Mouse (Mus musculus) adrenal gland (tissue): ENCODE data around the gene Foxp1.

Source experiments
- intact Hi-C: fragments of 180-260 bp; cut with DNase I; formaldehyde crosslinking; loops from one replicate; pipeline ENCODE4 v1.15.1; 2025

The Foxp1 gene

DNA sequence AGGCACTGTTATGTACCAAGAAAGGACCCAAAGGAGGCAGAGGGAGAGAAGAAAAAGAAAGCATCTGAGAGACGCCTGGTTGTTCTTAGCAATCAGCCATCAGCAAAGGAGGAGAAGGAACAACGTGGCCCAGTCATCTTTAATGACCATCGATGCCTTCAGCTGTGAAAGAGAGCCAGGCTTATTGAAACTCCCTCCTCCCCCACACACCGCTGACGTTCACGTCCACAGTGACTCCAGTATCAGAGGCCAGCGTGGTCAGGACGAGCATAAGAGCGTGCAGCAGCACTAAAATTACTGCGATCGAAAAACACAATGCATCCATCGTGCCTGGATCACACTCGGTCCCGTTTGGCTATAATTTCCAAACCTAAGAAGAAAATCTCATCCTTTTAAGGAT lies 223.3 kb downstream of the Foxp1 start:
- intact Hi-C loops, result no loop called here

GRCm38 (mm10) chr6:99297535-99297934 lies 225.0 kb downstream of the Foxp1 start:
- intact Hi-C loops, result no loop called here

GRCm38 (mm10) chr6:99295495-99295894 lies 227.0 kb downstream of the Foxp1 start:
- intact Hi-C loops, result no loop called here

- intact Hi-C loops, result no loop called here
Observed at GRCm38 (mm10) chr6:99289220-99289619, 233.3 kb downstream of the Foxp1 start.

DNA sequence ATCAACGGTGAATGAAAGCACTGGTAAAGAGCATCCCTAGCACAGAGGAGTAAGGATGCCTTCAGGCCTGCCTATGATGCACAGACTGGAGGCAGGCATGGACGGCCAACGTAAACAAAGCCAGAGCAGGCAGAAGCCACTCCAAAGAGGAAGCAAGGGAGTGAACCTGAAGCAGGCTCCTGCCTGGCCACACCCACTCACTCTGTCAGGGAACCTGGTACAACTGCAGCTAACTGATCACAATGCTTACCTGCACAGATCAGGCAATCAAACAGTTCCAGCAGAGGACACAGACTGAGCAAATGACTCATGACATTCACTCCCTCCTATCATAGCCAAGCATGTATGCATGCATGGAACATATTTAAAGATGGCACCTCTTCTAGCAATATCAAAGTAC lies 237.5 kb downstream of the Foxp1 start:
- intact Hi-C loops, result no loop called here

DNA sequence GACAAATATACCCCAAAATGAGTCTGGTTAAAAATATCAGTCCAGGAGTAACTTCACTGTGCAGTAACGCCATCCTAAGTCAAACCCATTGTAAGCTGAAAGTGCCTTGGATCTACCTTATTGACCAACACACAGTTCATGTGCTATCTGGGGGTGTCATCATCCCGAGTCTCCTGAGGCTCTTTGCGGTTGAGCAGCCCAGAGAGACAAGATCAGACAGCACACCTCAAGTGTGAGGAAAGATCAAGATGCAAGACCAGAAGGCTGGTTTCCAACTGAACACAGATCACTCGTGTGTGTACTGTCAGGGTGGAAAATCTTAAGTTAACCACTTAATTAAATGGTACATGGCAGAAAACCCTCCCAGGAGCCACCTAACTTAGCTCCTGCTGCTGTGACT lies 238.5 kb downstream of the Foxp1 start:
- intact Hi-C loops, result no loop called here

- intact Hi-C loops, result no loop called here
Observed at GRCm38 (mm10) chr6:99282866-99283657, 239.5 kb downstream of the Foxp1 start.

- intact Hi-C loops, result no loop called here
Observed at GRCm38 (mm10) chr6:99281433-99281832, 241.1 kb downstream of the Foxp1 start.

- intact Hi-C loops, result no loop called here
Observed at GRCm38 (mm10) chr6:99280619-99281018, 241.9 kb downstream of the Foxp1 start.

DNA sequence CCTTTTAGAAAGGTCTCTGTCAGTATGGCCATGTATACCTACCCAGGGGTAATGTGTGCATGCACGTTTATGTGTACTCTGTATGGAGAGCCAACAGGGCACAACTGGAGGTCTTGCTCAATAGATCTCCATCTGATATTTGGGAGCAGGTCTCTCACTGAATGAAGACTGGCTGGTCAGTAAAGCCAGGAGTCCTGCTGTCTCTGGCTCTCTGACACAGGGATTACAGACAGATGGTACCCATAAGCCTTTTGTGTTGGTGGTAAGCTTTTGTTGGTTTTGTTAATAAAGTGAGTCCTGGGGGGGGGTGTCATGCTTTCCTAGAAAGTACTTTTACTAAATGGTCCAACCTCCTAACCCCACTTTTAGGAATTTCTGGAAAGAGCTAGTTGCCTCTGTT lies 245.3 kb downstream of the Foxp1 start:
- intact Hi-C loops, result no loop called here

- intact Hi-C loops, result no loop called here
Observed at GRCm38 (mm10) chr6:99276297-99276653, 246.2 kb downstream of the Foxp1 start.

GRCm38 (mm10) chr6:99275381-99276296 lies 246.9 kb downstream of the Foxp1 start:
- intact Hi-C loops, result no loop called here

DNA sequence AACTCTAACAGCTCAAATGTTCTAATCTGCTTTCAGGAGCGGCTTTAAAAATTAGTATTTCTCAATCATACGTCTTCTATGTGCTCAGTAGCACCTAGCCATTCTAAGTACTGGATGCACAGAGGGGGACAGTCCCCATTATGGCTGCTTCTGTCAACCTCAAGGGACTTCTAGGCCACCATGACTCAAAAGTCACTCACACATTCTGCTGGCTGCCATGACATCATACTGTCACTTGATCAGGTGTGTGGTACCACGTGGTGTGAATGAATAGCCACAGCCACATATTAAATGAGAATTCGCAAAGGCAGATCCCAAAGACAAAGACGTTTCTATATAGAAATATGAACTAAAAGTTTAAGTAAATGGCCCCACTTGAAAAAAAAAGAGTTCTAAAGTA lies 247.9 kb downstream of the Foxp1 start:
- intact Hi-C loops, result no loop called here

DNA sequence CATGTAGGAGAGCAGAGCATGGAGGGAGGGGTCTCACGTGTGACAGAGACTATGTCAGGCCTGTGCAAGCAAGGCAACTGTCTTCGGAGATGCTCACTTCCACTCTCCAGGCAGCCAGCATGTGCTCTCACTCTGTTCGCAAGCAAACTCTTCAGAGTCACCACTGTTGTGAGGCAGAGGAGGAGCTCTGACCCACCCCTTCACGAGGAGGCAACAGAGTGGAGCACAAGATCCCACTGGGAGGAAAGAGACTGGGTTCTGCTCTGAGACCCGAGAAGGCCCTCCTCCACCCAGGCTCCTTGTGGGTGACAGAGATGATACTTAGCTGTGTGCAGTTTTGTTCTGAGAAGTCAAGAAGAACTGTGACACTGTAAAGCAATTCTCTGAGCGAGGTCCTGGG lies 248.3 kb downstream of the Foxp1 start:
- intact Hi-C loops, result no loop called here

DNA sequence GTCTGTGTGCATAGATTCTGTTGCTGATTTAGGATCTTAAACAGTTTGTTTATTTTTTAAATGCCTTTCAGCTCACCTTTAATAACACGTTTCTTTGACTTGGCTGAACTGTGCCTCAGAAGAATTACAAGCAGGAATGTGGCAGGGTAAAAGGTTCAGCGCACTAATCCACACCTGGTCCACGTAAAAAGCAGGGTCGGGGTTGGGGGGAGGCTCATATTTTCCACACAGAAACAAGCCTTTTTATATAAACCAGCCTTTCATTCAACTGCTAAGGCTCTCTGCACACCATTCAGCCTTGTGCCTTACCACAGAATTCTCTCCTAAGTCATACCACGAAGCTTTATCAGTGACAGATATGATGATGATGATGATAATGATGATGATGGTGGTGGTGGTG lies 249.3 kb downstream of the Foxp1 start:
- intact Hi-C loops, result no loop called here

GRCm38 (mm10) chr6:99272174-99272573 lies 250.3 kb downstream of the Foxp1 start:
- intact Hi-C loops, result no loop called here

DNA sequence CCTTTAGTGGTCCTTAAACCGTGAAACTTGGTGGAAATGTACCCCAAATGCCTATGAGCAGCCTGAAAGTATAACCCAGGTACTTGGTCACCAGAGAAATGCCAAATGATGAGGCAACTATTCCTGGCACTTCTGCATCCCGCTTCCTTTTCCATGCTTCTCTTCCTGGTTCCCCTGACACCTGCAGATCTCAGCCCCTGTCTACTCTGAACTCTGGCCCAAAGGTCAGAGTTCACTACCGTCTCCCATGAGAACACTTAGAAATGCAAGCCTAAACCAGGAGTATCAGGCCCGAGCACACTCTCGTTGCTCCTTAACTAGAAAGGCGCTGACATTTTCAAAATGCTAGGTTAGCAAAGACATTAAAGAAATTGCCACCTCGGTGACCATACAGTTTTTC lies 250.8 kb downstream of the Foxp1 start:
- intact Hi-C loops, result no loop called here

GRCm38 (mm10) chr6:99269921-99270320 lies 252.6 kb downstream of the Foxp1 start:
- intact Hi-C loops, result no loop called here

DNA sequence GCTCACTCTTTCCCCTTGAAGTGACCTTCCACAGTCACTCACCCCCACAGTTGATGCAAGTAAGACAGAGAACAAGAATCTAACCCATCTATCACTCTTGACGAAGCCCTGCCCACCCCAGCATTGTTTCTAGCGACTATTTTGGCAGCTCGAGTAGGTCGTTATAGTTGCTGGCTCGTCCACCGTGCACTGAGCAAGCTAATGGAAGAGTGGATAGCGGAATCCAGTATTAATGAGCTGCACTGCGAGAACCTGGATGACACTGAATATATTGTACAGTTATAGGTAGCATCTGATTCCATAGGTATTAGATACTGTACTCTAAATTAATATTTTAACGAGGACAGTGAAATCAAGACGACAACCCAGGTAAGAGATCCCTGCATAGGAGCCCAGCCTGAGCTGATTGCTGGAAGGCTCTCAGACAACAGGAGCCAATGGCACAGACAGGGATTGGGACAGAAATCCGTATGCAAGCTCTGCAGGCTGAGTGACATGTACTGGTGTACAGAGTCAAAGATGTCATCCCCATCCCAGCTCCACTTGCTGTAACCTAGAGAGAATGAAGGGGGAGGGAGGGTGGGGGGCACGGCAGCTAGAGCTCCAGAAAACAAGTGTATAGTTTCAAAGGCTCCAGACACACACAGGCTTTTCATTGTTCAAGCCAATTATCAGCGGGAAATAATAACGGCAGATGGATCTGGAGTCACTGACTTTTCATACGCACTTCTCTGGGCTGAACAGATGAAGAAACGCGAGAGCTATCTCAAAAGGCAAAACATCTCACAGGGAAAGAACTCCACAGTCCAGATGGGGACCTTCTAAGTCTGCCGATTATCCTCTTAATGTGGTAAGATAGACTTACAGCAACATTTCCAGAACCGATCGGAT lies 254.1 kb downstream of the Foxp1 start:
- intact Hi-C loops, result no loop called here

DNA sequence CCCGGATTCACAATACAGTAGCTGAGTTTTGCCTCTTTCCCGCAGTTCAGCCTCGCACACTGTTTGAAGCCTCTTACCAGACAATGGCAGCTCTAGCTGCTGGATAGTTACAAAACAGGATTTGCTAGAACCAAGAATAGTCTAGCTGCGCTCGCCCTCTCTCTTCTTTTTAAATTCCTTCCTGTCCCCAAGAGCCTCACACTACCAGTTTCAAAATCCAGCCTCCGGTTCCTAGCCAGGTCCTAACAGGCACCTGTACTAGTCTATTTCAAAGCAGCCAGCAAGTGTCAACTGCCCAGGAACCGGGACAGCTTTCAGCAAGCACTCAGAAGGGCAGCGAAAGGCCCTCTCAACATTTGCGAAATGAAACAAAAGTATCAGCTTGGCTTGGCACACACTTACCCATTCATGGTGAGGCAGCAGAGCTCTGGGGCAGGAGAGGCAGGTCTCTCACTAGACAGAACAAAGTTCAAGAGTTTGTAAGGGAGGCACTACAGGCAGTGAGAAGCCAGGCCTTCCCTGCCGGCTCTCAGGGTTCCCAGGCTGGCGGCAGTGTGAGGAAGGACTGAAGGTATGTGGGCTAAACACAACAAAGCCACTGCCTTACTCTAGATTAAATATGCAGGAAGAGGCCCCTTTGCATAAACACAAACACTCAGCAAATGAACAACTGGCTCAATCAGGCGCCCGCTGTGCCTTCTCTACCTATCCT lies 256.4 kb downstream of the Foxp1 start:
- intact Hi-C loops, result no loop called here

- intact Hi-C loops, result no loop called here
Observed at GRCm38 (mm10) chr6:99265173-99265572, 257.3 kb downstream of the Foxp1 start.
